Mouse (Mus musculus) 416B (cell line): ENCODE measurements around the gene Hnrnpll.
"Not testable (repeated sequence)": the region's sequence is repeated elsewhere in the genome, so short reads cannot be mapped to it uniquely, and the experiment has no call there.

Experiments
- DNase-seq: peaks from one replicate; pipeline ENCODE4 v3.0.0; 2011; ENCODE audit warnings: low read depth

The Hnrnpll gene

GRCm38 (mm10) chr17:80059731-80060130 lies 2.4 kb downstream of the Hnrnpll start:
- no peak for DNase-seq

- no peak for DNase-seq
Measured at GRCm38 (mm10) chr17:80058501-80058900, 3.6 kb downstream of the Hnrnpll start.

- no peak for DNase-seq
Measured at GRCm38 (mm10) chr17:80053931-80054734, 8.0 kb downstream of the Hnrnpll start.

GRCm38 (mm10) chr17:80051682-80052081 lies 10.5 kb downstream of the Hnrnpll start:
- DNase-seq = no peak

- DNase-seq = not testable (repeated sequence)
Measured at GRCm38 (mm10) chr17:80049300-80049699, 12.8 kb downstream of the Hnrnpll start.

- DNase-seq = peak; percentile 66
Measured at GRCm38 (mm10) chr17:80048230-80048629, 13.9 kb downstream of the Hnrnpll start.

GRCm38 (mm10) chr17:80041739-80042138 lies 20.4 kb downstream of the Hnrnpll start:
- DNase-seq = no peak

GRCm38 (mm10) chr17:80028675-80029074 lies 33.5 kb downstream of the Hnrnpll start:
- DNase-seq = no peak

GRCm38 (mm10) chr17:80026189-80026936 lies 35.8 kb downstream of the Hnrnpll start:
- DNase-seq = no peak

GRCm38 (mm10) chr17:80022090-80022489 lies 40.0 kb downstream of the Hnrnpll start:
- DNase-seq = no peak

- DNase-seq = no peak
Measured at GRCm38 (mm10) chr17:80020495-80020894, 41.6 kb downstream of the Hnrnpll start.

GRCm38 (mm10) chr17:80018976-80019541 lies 43.1 kb downstream of the Hnrnpll start:
- no peak for DNase-seq

- DNase-seq = no peak
Measured at GRCm38 (mm10) chr17:80018239-80018975, 43.7 kb downstream of the Hnrnpll start.

GRCm38 (mm10) chr17:80017389-80017788 lies 44.7 kb downstream of the Hnrnpll start:
- peak; percentile 72 for DNase-seq

GRCm38 (mm10) chr17:80016400-80016799 lies 45.7 kb downstream of the Hnrnpll start:
- peak; percentile 38 for DNase-seq

GRCm38 (mm10) chr17:80014361-80014809 lies 47.7 kb downstream of the Hnrnpll start:
- DNase-seq = no peak

GRCm38 (mm10) chr17:80009926-80010325 lies 52.2 kb downstream of the Hnrnpll start:
- DNase-seq = no peak

- peak; percentile 67 for DNase-seq
Measured at GRCm38 (mm10) chr17:80008847-80009246, 53.3 kb downstream of the Hnrnpll start.

- DNase-seq = peak; percentile 59
Measured at GRCm38 (mm10) chr17:80004345-80005239, 57.5 kb downstream of the Hnrnpll start.

GRCm38 (mm10) chr17:80003851-80004250 lies 58.3 kb downstream of the Hnrnpll start:
- not testable (repeated sequence) for DNase-seq

GRCm38 (mm10) chr17:80002385-80002852 lies 59.7 kb downstream of the Hnrnpll start:
- DNase-seq = no peak
